In genomic region chr9:111311843-111312441, GRCm38 (mm10) we compare ENCODE assay signal across 8 mouse cellular contexts. TPM values are rescaled to one million over a fixed set of nuclear protein-coding genes. Genes with fewer than 3 reads are reported as not detected.
DNase-seq lines count a peak whose midpoint lies in the region; ATAC-seq and TF ChIP-seq lines count a peak whose summit lies in the region.

No protein-coding gene starts in this region.

- H3K4me3 ChIP-seq in heart, embryonic 10.5 days: peak overlapping the region; percentile 67
- peak overlapping the region; percentile 75 for H3K4me3 ChIP-seq in E14TG2a.4 (replicated peaks; ENCODE audit: low read length)
- H3K4me3 ChIP-seq in embryonic facial prominence, embryonic 14.5 days (ENCODE audit: low read depth, low read length): peak overlapping the region; percentile 53
- H3K4me3 ChIP-seq in limb, embryonic 15.5 days: peak overlapping the region; percentile 49
- peak overlapping the region; percentile 49 for H3K4me3 ChIP-seq in stomach, embryonic 15.5 days (replicated peaks)

- H3K36me3 ChIP-seq in heart, embryonic 10.5 days: no peaks in the 10 kb centered on the region
- H3K36me3 ChIP-seq in E14TG2a.4 (ENCODE audit: insufficient read depth, low read length): no peaks in the 10 kb centered on the region
- no peaks in the 10 kb centered on the region for H3K36me3 ChIP-seq in embryonic facial prominence, embryonic 14.5 days (ENCODE audit: control insufficient read depth, insufficient read depth, low read length)
- no peaks in the 10 kb centered on the region for H3K36me3 ChIP-seq in limb, embryonic 15.5 days
- no peaks in the 10 kb centered on the region for H3K36me3 ChIP-seq in stomach, embryonic 15.5 days

- no peaks in the 10 kb centered on the region for H3K9me3 ChIP-seq in heart, embryonic 10.5 days
- H3K9me3 ChIP-seq in E14TG2a.4 (ENCODE audit: low read length): no peaks in the 10 kb centered on the region
- H3K9me3 ChIP-seq in embryonic facial prominence, embryonic 14.5 days (ENCODE audit: control insufficient read depth, low read length): peaks cover 14% of the 10 kb centered on the region
- no peaks in the 10 kb centered on the region; the same call in 1 of the 2 replicates for H3K9me3 ChIP-seq in limb, embryonic 15.5 days
- no peaks in the 10 kb centered on the region for H3K9me3 ChIP-seq in stomach, embryonic 15.5 days

- peak overlapping the region; percentile 56 for H3K27ac ChIP-seq in heart, embryonic 10.5 days
- no peak overlapping the region for H3K27ac ChIP-seq in embryonic facial prominence, embryonic 14.5 days (replicated peaks; ENCODE audit: low read depth, low read length)
- no peak overlapping the region for H3K27ac ChIP-seq in limb, embryonic 15.5 days
- H3K27ac ChIP-seq in stomach, embryonic 15.5 days: no peak overlapping the region

- peaks cover 16% of the 10 kb centered on the region for H3K4me1 ChIP-seq in heart, embryonic 10.5 days
- H3K4me1 ChIP-seq in E14TG2a.4 (replicated peaks; ENCODE audit: low read depth, low read length): no peaks in the 10 kb centered on the region; the same call in 1 of the 2 replicates
- peaks cover 8% of the 10 kb centered on the region; the same call in 1 of the 2 replicates for H3K4me1 ChIP-seq in embryonic facial prominence, embryonic 14.5 days (ENCODE audit: control insufficient read depth, insufficient read depth, low read length)
- H3K4me1 ChIP-seq in limb, embryonic 15.5 days: peaks cover 20% of the 10 kb centered on the region
- H3K4me1 ChIP-seq in stomach, embryonic 15.5 days: peaks cover 17% of the 10 kb centered on the region

- H3K27me3 ChIP-seq in heart, embryonic 10.5 days (ENCODE audit: insufficient read depth, poor library complexity, severe bottlenecking): peaks cover 67% of the 10 kb centered on the region
- peaks cover 53% of the 10 kb centered on the region for H3K27me3 ChIP-seq in E14TG2a.4 (ENCODE audit: insufficient read depth, low read length)
- H3K27me3 ChIP-seq in embryonic facial prominence, embryonic 14.5 days (replicated peaks; ENCODE audit: control insufficient read depth, insufficient read depth, low read length): peaks cover 53% of the 10 kb centered on the region
- H3K27me3 ChIP-seq in limb, embryonic 15.5 days: peaks cover 59% of the 10 kb centered on the region
- H3K27me3 ChIP-seq in stomach, embryonic 15.5 days (replicated peaks): peaks cover 48% of the 10 kb centered on the region

- no peak; the same call in 1 of the 2 replicates for ATAC-seq in embryonic facial prominence, embryonic 14.5 days (ENCODE audit: low read depth)
- no peak for ATAC-seq in limb, embryonic 15.5 days (ENCODE audit: insufficient number of reproducible peaks, low FRiP score, low TSS enrichment, low read depth)
- ATAC-seq in stomach, embryonic 15.5 days (ENCODE audit: insufficient read depth, low FRiP score, low read depth): peak; percentile 18; the same call in 1 of the 2 replicates

- intact Hi-C loops in heart, postnatal 10 days (cut with DNase I): no loop called here

- TF ChIP-seq CTCF in E14TG2a.4 (conservative IDR thresholded peaks at IDR 0.05; ENCODE audit: low read length): no peak

- DNase-seq in heart, embryonic 10.5 days (ENCODE audit: low spot score): no peak
- DNase-seq in heart, postnatal 10 days: no peak
- no peak for DNase-seq in embryonic facial prominence, embryonic 14.5 days (ENCODE audit: low spot score)
- no peak for DNase-seq in frontal cortex, postnatal 14 days (ENCODE audit: low spot score in 2 of 2)
- no peak for DNase-seq in kidney, postnatal 36 days

- peak overlapping the region; percentile 91 for H3K4me2 ChIP-seq in embryonic facial prominence, embryonic 14.5 days (ENCODE audit: low read depth, low read length)
- peak overlapping the region; percentile 97 for H3K4me2 ChIP-seq in limb, embryonic 15.5 days
- H3K4me2 ChIP-seq in stomach, embryonic 15.5 days: peak overlapping the region; percentile 74

- WGBS in heart, embryonic 10.5 days: 2% methylated on average over 73 of the region's 98 CpGs
- 1% methylated on average over 18 of the region's 98 CpGs for WGBS in embryonic facial prominence, embryonic 14.5 days
- WGBS in limb, embryonic 15.5 days: under 1% methylated on average over 60 of the region's 98 CpGs
- WGBS in stomach, embryonic 15.5 days: 2% methylated on average over 88 of the region's 98 CpGs

- peak overlapping the region; percentile 58 for H3K9ac ChIP-seq in embryonic facial prominence, embryonic 14.5 days (ENCODE audit: low read depth, low read length)
- H3K9ac ChIP-seq in limb, embryonic 15.5 days: 0 out of 2 replicates have a peak overlapping the region, but pooled peaks have one; percentile 14
- H3K9ac ChIP-seq in stomach, embryonic 15.5 days: no peak overlapping the region

RNA-seq across cellular contexts. Expression of gene Trank1, which starts 0.4 kb away (rescaled TPM):
- 0.08 and 0.21 TPM in 2 replicates for polyA plus RNA-seq in heart, embryonic 10.5 days (2016; fragmentation: Nextera tagmentation; extraction: Ambion mirVana)
- total RNA-seq in heart, postnatal 10 days (2021): under 1 TPM; 0.02 TPM
- 0.79 and 0.92 TPM in 2 replicates for polyA plus RNA-seq in embryonic facial prominence, embryonic 14.5 days (2014; fragmentation: Nextera tagmentation; extraction: Ambion mirVana)
- polyA plus RNA-seq in limb, embryonic 15.5 days (2015; fragmentation: Nextera tagmentation; extraction: Ambion mirVana): 0.57 and 0.76 TPM in 2 replicates
- polyA plus RNA-seq in stomach, embryonic 15.5 days (2015; fragmentation: Nextera tagmentation; extraction: Ambion mirVana): 0.10 and 0.13 TPM in 2 replicates

RNA-seq across cellular contexts. Expression of gene Epm2aip1, which starts 40.2 kb away (rescaled TPM):
- 24.7 and 28.4 TPM in 2 replicates for polyA plus RNA-seq in heart, embryonic 10.5 days (2016; fragmentation: Nextera tagmentation; extraction: Ambion mirVana)
- total RNA-seq in heart, postnatal 10 days (2021): 10 to 100 TPM; 31.1 to 34.0 TPM
- 47.0 and 48.2 TPM in 2 replicates for polyA plus RNA-seq in embryonic facial prominence, embryonic 14.5 days (2014; fragmentation: Nextera tagmentation; extraction: Ambion mirVana)
- 27.9 and 30.0 TPM in 2 replicates for polyA plus RNA-seq in limb, embryonic 15.5 days (2015; fragmentation: Nextera tagmentation; extraction: Ambion mirVana)
- 23.5 and 25.8 TPM in 2 replicates for polyA plus RNA-seq in stomach, embryonic 15.5 days (2015; fragmentation: Nextera tagmentation; extraction: Ambion mirVana)

RNA-seq across cellular contexts. Expression of gene Mlh1, which starts 40.4 kb away (rescaled TPM):
- 51.7 and 52.6 TPM in 2 replicates for polyA plus RNA-seq in heart, embryonic 10.5 days (2016; fragmentation: Nextera tagmentation; extraction: Ambion mirVana)
- 10 to 100 TPM; 15.2 to 17.2 TPM for total RNA-seq in heart, postnatal 10 days (2021)
- 33.6 and 34.2 TPM in 2 replicates for polyA plus RNA-seq in embryonic facial prominence, embryonic 14.5 days (2014; fragmentation: Nextera tagmentation; extraction: Ambion mirVana)
- 32.2 and 35.7 TPM in 2 replicates for polyA plus RNA-seq in limb, embryonic 15.5 days (2015; fragmentation: Nextera tagmentation; extraction: Ambion mirVana)
- polyA plus RNA-seq in stomach, embryonic 15.5 days (2015; fragmentation: Nextera tagmentation; extraction: Ambion mirVana): 36.8 and 41.7 TPM in 2 replicates
